Mouse (Mus musculus) layer of hippocampus, adult 8-10 months (tissue): ENCODE data around the gene Itga8. TPM values are rescaled to one million over a fixed set of nuclear protein-coding genes. Genes with fewer than 3 reads are reported as not detected.

Experiments
- DNase-seq, 2 experiments: peaks; one replicate each; pipeline ENCODE4 v3.0.0; 2022; ENCODE audit warnings: low spot score in 2 of 2
- total RNA-seq, 4 experiments: library from RNA; stranded (reverse); gene quantifications; 2 replicates each; pipeline ENCODE4 v1.2.4; 2022

The Itga8 gene
- total RNA-seq, 4 experiments from 2014 or later: 18.9 to 32.0 (median 25.5) TPM

- DNase-seq: no peak
Measured at GRCm38 (mm10) chr2:12092203-12092984, 209.3 kb downstream of the Itga8 start.

DNA sequence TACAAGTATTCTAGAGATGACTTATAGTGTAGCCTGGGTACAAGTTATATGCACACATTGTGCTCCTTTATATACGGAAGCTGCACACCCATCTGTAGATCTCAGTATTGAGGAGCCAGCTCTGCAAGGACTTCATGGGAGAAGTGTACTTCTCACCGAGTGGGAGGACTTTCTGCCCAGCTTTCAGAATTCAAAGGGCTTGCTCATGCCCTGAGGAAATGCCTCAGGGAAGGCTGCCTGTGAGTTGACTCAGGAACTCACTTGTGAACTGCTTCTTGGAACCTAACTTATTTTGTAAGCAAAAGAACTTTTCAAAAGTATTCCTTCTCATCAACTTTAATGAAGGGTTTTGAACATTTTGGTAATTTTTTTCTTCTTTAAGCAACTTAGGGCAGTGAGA lies 210.7 kb downstream of the Itga8 start:
- no peak for DNase-seq

- DNase-seq: no peak
Measured at GRCm38 (mm10) chr2:12085492-12085891, 216.2 kb downstream of the Itga8 start.

- no peak for DNase-seq
Measured at GRCm38 (mm10) chr2:12084341-12084740, 217.4 kb downstream of the Itga8 start.

GRCm38 (mm10) chr2:12077266-12077891 lies 224.3 kb downstream of the Itga8 start:
- DNase-seq: no peak

- no peak for DNase-seq
Measured at GRCm38 (mm10) chr2:12065669-12066399, 235.9 kb downstream of the Itga8 start.

GRCm38 (mm10) chr2:12060034-12060723 lies 241.5 kb downstream of the Itga8 start:
- no peak for DNase-seq

Other genes starting within 250 kb of the Itga8 start
- 100 to 1,000 TPM in 1 of 4 experiments, 10 to 100 TPM in 3; 78.3 to 100 (median 86.5) TPM for gene Mindy3, start 117.5 kb upstream of the Itga8 start, total RNA-seq